Mouse (Mus musculus) embryonic facial prominence, embryonic 13.5 days (tissue): ENCODE data around the gene Zfp526. TPM values are rescaled to one million over a fixed set of nuclear protein-coding genes. Genes with fewer than 3 reads are reported as not detected.
A peak's percentile ranks its signal among the peaks of the same experiment; 100 is the strongest.

Experiments
- ATAC-seq: fragments of 200-750 bp; cut with Nextera tagmentation; 2 replicates; pipeline ENCODE4 v1.8.0; 2017; ENCODE audit warnings: low read depth; ENCODE audit not compliant: insufficient number of reproducible peaks, insufficient read depth, low FRiP score, low TSS enrichment
- H3K27ac ChIP-seq: fragments of 300-500 bp; sonication (generic); 2 replicates; pipeline ENCODE4 v1.5.1; 2015; ENCODE audit warnings: moderate library complexity, mild to moderate bottlenecking, inconsistent platforms
- H3K27me3 ChIP-seq: fragments of 300-500 bp; sonication (generic); 2 replicates; pipeline ENCODE4 v1.6.1; 2015; ENCODE audit warnings: mild to moderate bottlenecking, inconsistent platforms
- H3K36me3 ChIP-seq: fragments of 300-500 bp; sonication (generic); 2 replicates; pipeline ENCODE4 v1.6.1; 2015; ENCODE audit warnings: mild to moderate bottlenecking, inconsistent platforms
- H3K4me1 ChIP-seq: fragments of 300-500 bp; sonication (generic); 2 replicates; pipeline ENCODE4 v1.6.1; 2015; ENCODE audit warnings: inconsistent platforms
- H3K4me2 ChIP-seq: fragments of 300-500 bp; sonication (generic); 2 replicates; pipeline ENCODE4 v1.6.1; 2015; ENCODE audit warnings: moderate library complexity, mild to moderate bottlenecking, inconsistent platforms
- H3K4me3 ChIP-seq: fragments of 300-500 bp; sonication (generic); 2 replicates; pipeline ENCODE4 v1.5.1; 2015; ENCODE audit warnings: mild to moderate bottlenecking, inconsistent platforms
- H3K9ac ChIP-seq: fragments of 300-500 bp; sonication (generic); 2 replicates; pipeline ENCODE4 v1.6.1; 2015; ENCODE audit warnings: mild to moderate bottlenecking, inconsistent platforms
- H3K9me3 ChIP-seq: fragments of 300-500 bp; sonication (generic); 2 replicates; pipeline ENCODE4 v1.6.1; 2016; ENCODE audit warnings: inconsistent platforms
- WGBS: fragments of 180-500 bp; shearing (Covaris S2); methylation state at CpG from one replicate; pipeline ENCODE4 v1.1.7; 2015; ENCODE audit warnings: mixed read lengths; 5-methylcytosine and 5-hydroxymethylcytosine counted together
- microRNA-seq: library from miRNA; unstranded; fragments of <30 nt; microRNA quantifications from one replicate; pipeline ENCODE4, GENCODE M21; 2016
- polyA plus RNA-seq: library from polyadenylated mRNA; unstranded; fragments of >200 nt; fragmentation: Nextera tagmentation; extraction: Ambion mirVana; gene quantifications from 2 replicates; pipeline ENCODE4 v1.2.1, GENCODE M21; 2015

Zfp526 gene
- polyA plus RNA-seq, 1 experiment from 2014 or later = 3.4 TPM

- Histone ChIP-seq H3K4me3 (no peak overlapping the region), H3K9me3 (no peaks in the 10 kb centered on the region), H3K9ac (0 out of 2 replicates have a peak overlapping the region, but pooled peaks have one; percentile 21), H3K36me3 (peaks cover 40% of the 10 kb centered on the region), H3K27me3 (no peaks in the 10 kb centered on the region), H3K4me2 (no peak overlapping the region), H3K4me1 (peaks cover 58% of the 10 kb centered on the region), H3K27ac (no peak overlapping the region)
- no peak for ATAC-seq
- 87% methylated on average over 30 of the region's 30 CpGs for WGBS
These were observed 50.6 kb downstream of the Zfp526 start for GRCm38 (mm10) chr7:25271651-25272444.

GRCm38 (mm10) chr7:25272445-25273258 is 51.4 kb downstream of the Zfp526 start:
- Histone ChIP-seq H3K27me3 (no peaks in the 10 kb centered on the region), H3K9ac (0 out of 2 replicates have a peak overlapping the region, but pooled peaks have one; percentile 21), H3K4me2 (no peak overlapping the region), H3K4me3 (no peak overlapping the region), H3K4me1 (peaks cover 63% of the 10 kb centered on the region), H3K36me3 (peaks cover 40% of the 10 kb centered on the region), H3K27ac (no peak overlapping the region), H3K9me3 (no peaks in the 10 kb centered on the region)
- no peak for ATAC-seq
- WGBS = 89% methylated on average over 38 of the region's 38 CpGs

GRCm38 (mm10) chr7:25273259-25274241 is 52.3 kb downstream of the Zfp526 start:
- H3K9me3 ChIP-seq = no peaks in the 10 kb centered on the region
- ATAC-seq = no peak
- H3K36me3 ChIP-seq = peaks cover 40% of the 10 kb centered on the region
- peaks cover 67% of the 10 kb centered on the region for H3K4me1 ChIP-seq
- H3K4me2 ChIP-seq = no peak overlapping the region
- WGBS = 89% methylated on average over 22 of the region's 22 CpGs
- H3K27me3 ChIP-seq = no peaks in the 10 kb centered on the region
- H3K27ac ChIP-seq = no peak overlapping the region; the same call in 1 of the 2 replicates
- H3K9ac ChIP-seq = peak overlapping the region; percentile 44; the same call in 1 of the 2 replicates
- no peak overlapping the region for H3K4me3 ChIP-seq

GRCm38 (mm10) chr7:25274571-25274970 is 53.3 kb downstream of the Zfp526 start:
- Histone ChIP-seq H3K27ac (peak overlapping the region; percentile 100; the same call in 1 of the 2 replicates), H3K9me3 (no peaks in the 10 kb centered on the region), H3K36me3 (peaks cover 40% of the 10 kb centered on the region), H3K4me3 (no peak overlapping the region), H3K27me3 (no peaks in the 10 kb centered on the region), H3K9ac (peak overlapping the region; percentile 44; the same call in 1 of the 2 replicates), H3K4me2 (peak overlapping the region; percentile 16; the same call in 1 of the 2 replicates), H3K4me1 (peaks cover 59% of the 10 kb centered on the region)
- ATAC-seq = no peak
- 46% methylated on average over 5 of the region's 5 CpGs for WGBS

GRCm38 (mm10) chr7:25274996-25275395 is 53.8 kb downstream of the Zfp526 start:
- Histone ChIP-seq H3K27ac (peak overlapping the region; percentile 100), H3K4me2 (peak overlapping the region; percentile 16; the same call in 1 of the 2 replicates), H3K4me1 (peaks cover 59% of the 10 kb centered on the region), H3K4me3 (no peak overlapping the region), H3K36me3 (peaks cover 40% of the 10 kb centered on the region), H3K9ac (peak overlapping the region; percentile 58; the same call in 1 of the 2 replicates), H3K27me3 (no peaks in the 10 kb centered on the region), H3K9me3 (no peaks in the 10 kb centered on the region)
- WGBS = 83% methylated on average over 3 of the region's 3 CpGs
- no peak for ATAC-seq

- Histone ChIP-seq H3K4me2 (peak overlapping the region; percentile 92), H3K9me3 (no peaks in the 10 kb centered on the region), H3K36me3 (peaks cover 39% of the 10 kb centered on the region), H3K27ac (peak overlapping the region; percentile 100), H3K4me1 (peaks cover 62% of the 10 kb centered on the region), H3K4me3 (0 out of 2 replicates have a peak overlapping the region, but pooled peaks have one; percentile 4), H3K9ac (peak overlapping the region; percentile 58), H3K27me3 (no peaks in the 10 kb centered on the region)
- ATAC-seq = no peak
- 35% methylated on average over 9 of the region's 9 CpGs for WGBS
These were observed 54.5 kb downstream of the Zfp526 start for GRCm38 (mm10) chr7:25275555-25276298.

Small RNA genes lying within 50 kb of the gene (microRNA-seq; reads per million reads assigned to microRNA genes)
- not detected for gene Mir7048

Other genes with a start within 250 kb of the Zfp526 start
- 141 and 163 TPM in 2 replicates for gene Rabac1, start 248.7 kb upstream of the Zfp526 start, polyA plus RNA-seq
- 2.0 and 2.3 TPM in 2 replicates for gene Atp1a3, start 215.5 kb upstream of the Zfp526 start, polyA plus RNA-seq
- 9.8 and 11.2 TPM in 2 replicates for gene Grik5, start 149.1 kb upstream of the Zfp526 start, polyA plus RNA-seq
- 33.7 and 36.3 TPM in 2 replicates for gene Zfp574, start 148.9 kb upstream of the Zfp526 start, polyA plus RNA-seq
- 0.91 and 1.3 TPM in 2 replicates for gene Pou2f2, start 41.7 kb upstream of the Zfp526 start, polyA plus RNA-seq
- gene Dedd2, start 810 bp upstream of the Zfp526 start, polyA plus RNA-seq = 8.7 and 9.9 TPM in 2 replicates
- gene Gsk3a, start 16.4 kb downstream of the Zfp526 start, polyA plus RNA-seq = 11.4 and 14.4 TPM in 2 replicates
- 22.2 and 25.3 TPM in 2 replicates for gene Erf, start 29.3 kb downstream of the Zfp526 start, polyA plus RNA-seq
- gene Cic, start 46.3 kb downstream of the Zfp526 start, polyA plus RNA-seq = 46.2 and 47.4 TPM in 2 replicates
- gene Pafah1b3, start 76.6 kb downstream of the Zfp526 start, polyA plus RNA-seq = 315 and 322 TPM in 2 replicates
- 0.60 and 0.92 TPM in 2 replicates for gene Prr19, start 80.0 kb downstream of the Zfp526 start, polyA plus RNA-seq
- 2.2 and 2.5 TPM in 2 replicates for gene Tmem145, start 84.7 kb downstream of the Zfp526 start, polyA plus RNA-seq
- gene Megf8, start 95.7 kb downstream of the Zfp526 start, polyA plus RNA-seq = 17.6 and 18.5 TPM in 2 replicates
- 4.4 and 7.0 TPM in 2 replicates for gene Cnfn, start 148.3 kb downstream of the Zfp526 start, polyA plus RNA-seq
- gene Lipe, start 177.3 kb downstream of the Zfp526 start, polyA plus RNA-seq = 9.5 and 9.9 TPM in 2 replicates
- 0.85 TPM in 1 of 2 replicates, not detected in the other for gene Cxcl17, start 191.5 kb downstream of the Zfp526 start, polyA plus RNA-seq